Mouse (Mus musculus): ENCODE data around the gene Numa1. TPM values are rescaled to one million over a fixed set of nuclear protein-coding genes. Genes with fewer than 3 reads are reported as not detected.

Gene Numa1
- polyA plus RNA-seq, 1 experiment from 2014 or later: 89.9 TPM

- H3K4me1 ChIP-seq (ENCODE audit: control insufficient read depth, insufficient read depth, low read length): no peaks in the 10 kb centered on the region
- H3K36me3 ChIP-seq (ENCODE audit: control insufficient read depth, insufficient read depth, low read length): no peaks in the 10 kb centered on the region
- H3K4me2 ChIP-seq (ENCODE audit: low read depth): no peak overlapping the region
- H3K9ac ChIP-seq (ENCODE audit: low read length): no peak overlapping the region
- H3K27me3 ChIP-seq (ENCODE audit: control insufficient read depth, insufficient read depth, low read length): no peaks in the 10 kb centered on the region
- H3K27ac ChIP-seq (ENCODE audit: low read depth, low read length): no peak overlapping the region
- no peak overlapping the region for H3K4me3 ChIP-seq (ENCODE audit: low read depth, low read length)
- ATAC-seq (ENCODE audit: insufficient read depth, low FRiP score, low TSS enrichment): no peak
- H3K9me3 ChIP-seq (ENCODE audit: control insufficient read depth, low read length): no peaks in the 10 kb centered on the region
- WGBS: 90% methylated on average over 1 of the region's 1 CpGs
- DNase-seq (ENCODE audit: low spot score): no peak
These were observed 17.7 kb downstream of the Numa1 start for GRCm38 (mm10) chr7:101951648-101952047.

- Histone ChIP-seq H3K9ac (ENCODE audit: low read length) (no peak overlapping the region), H3K4me1 (ENCODE audit: control insufficient read depth, insufficient read depth, low read length) (no peaks in the 10 kb centered on the region), H3K36me3 (ENCODE audit: control insufficient read depth, insufficient read depth, low read length) (no peaks in the 10 kb centered on the region), H3K27ac (ENCODE audit: low read depth, low read length) (no peak overlapping the region), H3K27me3 (ENCODE audit: control insufficient read depth, insufficient read depth, low read length) (no peaks in the 10 kb centered on the region), H3K9me3 (ENCODE audit: control insufficient read depth, low read length) (no peaks in the 10 kb centered on the region), H3K4me2 (ENCODE audit: low read depth) (no peak overlapping the region), H3K4me3 (ENCODE audit: low read depth, low read length) (no peak overlapping the region)
- ATAC-seq (ENCODE audit: insufficient read depth, low FRiP score, low TSS enrichment) (no peak), DNase-seq (ENCODE audit: low spot score) (no peak)
- WGBS: 71% methylated on average over 2 of the region's 2 CpGs
These were observed 18.2 kb downstream of the Numa1 start for GRCm38 (mm10) chr7:101952098-101952497.

- Histone ChIP-seq H3K4me2 (ENCODE audit: low read depth) (no peak overlapping the region), H3K4me3 (ENCODE audit: low read depth, low read length) (no peak overlapping the region), H3K9ac (ENCODE audit: low read length) (no peak overlapping the region), H3K4me1 (ENCODE audit: control insufficient read depth, insufficient read depth, low read length) (no peaks in the 10 kb centered on the region), H3K36me3 (ENCODE audit: control insufficient read depth, insufficient read depth, low read length) (no peaks in the 10 kb centered on the region), H3K27me3 (ENCODE audit: control insufficient read depth, insufficient read depth, low read length) (no peaks in the 10 kb centered on the region), H3K27ac (ENCODE audit: low read depth, low read length) (no peak overlapping the region), H3K9me3 (ENCODE audit: control insufficient read depth, low read length) (no peaks in the 10 kb centered on the region)
- 94% methylated on average over 2 of the region's 2 CpGs for WGBS
- ATAC-seq (ENCODE audit: insufficient read depth, low FRiP score, low TSS enrichment): no peak
- no peak for DNase-seq (ENCODE audit: low spot score)
These were observed 20.3 kb downstream of the Numa1 start for GRCm38 (mm10) chr7:101954163-101954562.

GRCm38 (mm10) chr7:101955276-101955675 lies 21.4 kb downstream of the Numa1 start:
- Histone ChIP-seq H3K4me2 (ENCODE audit: low read depth) (no peak overlapping the region), H3K4me3 (ENCODE audit: low read depth, low read length) (no peak overlapping the region), H3K4me1 (ENCODE audit: control insufficient read depth, insufficient read depth, low read length) (no peaks in the 10 kb centered on the region), H3K27ac (ENCODE audit: low read depth, low read length) (no peak overlapping the region), H3K27me3 (ENCODE audit: control insufficient read depth, insufficient read depth, low read length) (no peaks in the 10 kb centered on the region), H3K36me3 (ENCODE audit: control insufficient read depth, insufficient read depth, low read length) (no peaks in the 10 kb centered on the region), H3K9me3 (ENCODE audit: control insufficient read depth, low read length) (no peaks in the 10 kb centered on the region), H3K9ac (ENCODE audit: low read length) (no peak overlapping the region)
- no peak for ATAC-seq (ENCODE audit: insufficient read depth, low FRiP score, low TSS enrichment)
- WGBS: 93% methylated on average over 2 of the region's 2 CpGs
- DNase-seq (ENCODE audit: low spot score): no peak

- no peak for ATAC-seq (ENCODE audit: insufficient read depth, low FRiP score, low TSS enrichment)
- Histone ChIP-seq H3K9ac (ENCODE audit: low read length) (no peak overlapping the region), H3K27ac (ENCODE audit: low read depth, low read length) (no peak overlapping the region), H3K36me3 (ENCODE audit: control insufficient read depth, insufficient read depth, low read length) (no peaks in the 10 kb centered on the region), H3K4me2 (ENCODE audit: low read depth) (no peak overlapping the region), H3K27me3 (ENCODE audit: control insufficient read depth, insufficient read depth, low read length) (no peaks in the 10 kb centered on the region), H3K9me3 (ENCODE audit: control insufficient read depth, low read length) (no peaks in the 10 kb centered on the region), H3K4me1 (ENCODE audit: control insufficient read depth, insufficient read depth, low read length) (no peaks in the 10 kb centered on the region), H3K4me3 (ENCODE audit: low read depth, low read length) (no peak overlapping the region)
- 70% methylated on average over 4 of the region's 4 CpGs for WGBS
- no peak for DNase-seq (ENCODE audit: low spot score)
These were observed 22.0 kb downstream of the Numa1 start for GRCm38 (mm10) chr7:101955862-101956261.

GRCm38 (mm10) chr7:101956481-101956880 lies 22.6 kb downstream of the Numa1 start:
- no peaks in the 10 kb centered on the region for H3K4me1 ChIP-seq (ENCODE audit: control insufficient read depth, insufficient read depth, low read length)
- no peak overlapping the region for H3K4me3 ChIP-seq (ENCODE audit: low read depth, low read length)
- WGBS: 94% methylated on average over 1 of the region's 1 CpGs
- H3K9me3 ChIP-seq (ENCODE audit: control insufficient read depth, low read length): no peaks in the 10 kb centered on the region
- DNase-seq (ENCODE audit: low spot score): no peak
- no peak overlapping the region for H3K9ac ChIP-seq (ENCODE audit: low read length)
- H3K36me3 ChIP-seq (ENCODE audit: control insufficient read depth, insufficient read depth, low read length): no peaks in the 10 kb centered on the region
- no peaks in the 10 kb centered on the region for H3K27me3 ChIP-seq (ENCODE audit: control insufficient read depth, insufficient read depth, low read length)
- H3K4me2 ChIP-seq (ENCODE audit: low read depth): no peak overlapping the region
- ATAC-seq (ENCODE audit: insufficient read depth, low FRiP score, low TSS enrichment): no peak
- no peak overlapping the region for H3K27ac ChIP-seq (ENCODE audit: low read depth, low read length)

- Histone ChIP-seq H3K9me3 (ENCODE audit: control insufficient read depth, low read length) (no peaks in the 10 kb centered on the region), H3K9ac (ENCODE audit: low read length) (no peak overlapping the region), H3K4me3 (ENCODE audit: low read depth, low read length) (no peak overlapping the region), H3K27ac (ENCODE audit: low read depth, low read length) (no peak overlapping the region), H3K4me2 (ENCODE audit: low read depth) (no peak overlapping the region), H3K36me3 (ENCODE audit: control insufficient read depth, insufficient read depth, low read length) (no peaks in the 10 kb centered on the region), H3K27me3 (ENCODE audit: control insufficient read depth, insufficient read depth, low read length) (no peaks in the 10 kb centered on the region), H3K4me1 (ENCODE audit: control insufficient read depth, insufficient read depth, low read length) (no peaks in the 10 kb centered on the region)
- ATAC-seq (ENCODE audit: insufficient read depth, low FRiP score, low TSS enrichment) (no peak), DNase-seq (ENCODE audit: low spot score) (no peak)
- WGBS: 91% methylated on average over 5 of the region's 5 CpGs
These were observed 23.0 kb downstream of the Numa1 start for GRCm38 (mm10) chr7:101956911-101957310.

GRCm38 (mm10) chr7:101962829-101963228 lies 28.9 kb downstream of the Numa1 start:
- DNase-seq (ENCODE audit: low spot score): no peak
- no peaks in the 10 kb centered on the region for H3K4me1 ChIP-seq (ENCODE audit: control insufficient read depth, insufficient read depth, low read length)
- no peaks in the 10 kb centered on the region for H3K9me3 ChIP-seq (ENCODE audit: control insufficient read depth, low read length)
- H3K9ac ChIP-seq (ENCODE audit: low read length): no peak overlapping the region
- no peak overlapping the region for H3K4me3 ChIP-seq (ENCODE audit: low read depth, low read length)
- H3K4me2 ChIP-seq (ENCODE audit: low read depth): no peak overlapping the region
- WGBS: 92% methylated on average over 2 of the region's 2 CpGs
- no peak for ATAC-seq (ENCODE audit: insufficient read depth, low FRiP score, low TSS enrichment)
- no peaks in the 10 kb centered on the region for H3K27me3 ChIP-seq (ENCODE audit: control insufficient read depth, insufficient read depth, low read length)
- H3K27ac ChIP-seq (ENCODE audit: low read depth, low read length): no peak overlapping the region
- H3K36me3 ChIP-seq (ENCODE audit: control insufficient read depth, insufficient read depth, low read length): no peaks in the 10 kb centered on the region

GRCm38 (mm10) chr7:101963621-101964020 lies 29.7 kb downstream of the Numa1 start:
- H3K9me3 ChIP-seq (ENCODE audit: control insufficient read depth, low read length): no peaks in the 10 kb centered on the region
- 95% methylated on average over 2 of the region's 2 CpGs for WGBS
- DNase-seq (ENCODE audit: low spot score): no peak
- no peak overlapping the region for H3K27ac ChIP-seq (ENCODE audit: low read depth, low read length)
- no peaks in the 10 kb centered on the region for H3K27me3 ChIP-seq (ENCODE audit: control insufficient read depth, insufficient read depth, low read length)
- no peak overlapping the region for H3K4me3 ChIP-seq (ENCODE audit: low read depth, low read length)
- H3K4me2 ChIP-seq (ENCODE audit: low read depth): no peak overlapping the region
- H3K4me1 ChIP-seq (ENCODE audit: control insufficient read depth, insufficient read depth, low read length): peaks cover under 1% of the 10 kb centered on the region; the same call in 1 of the 2 replicates
- H3K36me3 ChIP-seq (ENCODE audit: control insufficient read depth, insufficient read depth, low read length): no peaks in the 10 kb centered on the region
- no peak overlapping the region for H3K9ac ChIP-seq (ENCODE audit: low read length)
- ATAC-seq (ENCODE audit: insufficient read depth, low FRiP score, low TSS enrichment): no peak

Data from neural tube, embryonic 11.5 days (tissue).